Mouse (Mus musculus) thymus, postnatal 4 days (tissue): ENCODE data around the gene Atf7.
"Not testable (repeated sequence)": the region's sequence is repeated elsewhere in the genome, so short reads cannot be mapped to it uniquely, and the experiment has no call there.

Experiments
- DNase-seq: peaks from one replicate; pipeline ENCODE4 v3.0.0; 2021

Gene Atf7

GRCm38 (mm10) chr15:102624970-102625686, at the start of gene Atf7, which contains the start of gene Gm28047:
Gene Atf7, minus strand, starts transcription at chr15:102625464.
Gene Gm28047, minus strand, starts transcription at chr15:102625067.
- DNase-seq: peak; percentile 99

GRCm38 (mm10) chr15:102673548-102673947, 48.3 kb upstream of the Atf7 start:
- DNase-seq: no peak

GRCm38 (mm10) chr15:102672215-102673071, 47.2 kb upstream of the Atf7 start, which contains the start of gene Atp5g2:
Gene Atp5g2, minus strand, starts transcription at chr15:102672352.
- peak; percentile 31 for DNase-seq

GRCm38 (mm10) chr15:102671721-102672214, 46.5 kb upstream of the Atf7 start:
- peak; percentile 76 for DNase-seq

- DNase-seq: peak; percentile 98
Observed at GRCm38 (mm10) chr15:102670767-102671575, 45.7 kb upstream of the Atf7 start.

GRCm38 (mm10) chr15:102670281-102670680, 45.0 kb upstream of the Atf7 start:
- peak; percentile 28 for DNase-seq

GRCm38 (mm10) chr15:102669571-102669970, 44.3 kb upstream of the Atf7 start:
- DNase-seq: no peak

GRCm38 (mm10) chr15:102665494-102665893, 40.2 kb upstream of the Atf7 start:
- DNase-seq: peak; percentile 82

GRCm38 (mm10) chr15:102663825-102664224, 38.6 kb upstream of the Atf7 start:
- DNase-seq: no peak

- DNase-seq: not testable (repeated sequence)
Observed at GRCm38 (mm10) chr15:102662601-102663000, 37.3 kb upstream of the Atf7 start.

GRCm38 (mm10) chr15:102657926-102658381, 32.7 kb upstream of the Atf7 start:
- no peak for DNase-seq

- DNase-seq: no peak
Observed at GRCm38 (mm10) chr15:102656658-102657057, 31.4 kb upstream of the Atf7 start.

GRCm38 (mm10) chr15:102651928-102652660, 26.8 kb upstream of the Atf7 start:
- not testable (repeated sequence) for DNase-seq

- DNase-seq: no peak
Observed at GRCm38 (mm10) chr15:102651107-102651506, 25.8 kb upstream of the Atf7 start.

GRCm38 (mm10) chr15:102635817-102636216, 10.6 kb upstream of the Atf7 start:
- DNase-seq: no peak

- DNase-seq: no peak
Observed at GRCm38 (mm10) chr15:102634684-102635083, 9.4 kb upstream of the Atf7 start.

- peak; percentile 75 for DNase-seq
Observed at GRCm38 (mm10) chr15:102625687-102626055, 407 bp upstream of the Atf7 start.

GRCm38 (mm10) chr15:102624291-102624969, 834 bp downstream of the Atf7 start:
- DNase-seq: no peak

GRCm38 (mm10) chr15:102623121-102623520, 2.1 kb downstream of the Atf7 start:
- no peak for DNase-seq

GRCm38 (mm10) chr15:102622536-102622935, 2.7 kb downstream of the Atf7 start:
- no peak for DNase-seq

- DNase-seq: no peak
Observed at GRCm38 (mm10) chr15:102620765-102621164, 4.5 kb downstream of the Atf7 start.
